Mouse (Mus musculus) E14TG2a.4 (cell line): ENCODE data around the gene Akr1c20.
A peak's percentile ranks its signal among the peaks of the same experiment; 100 is the strongest.

Source experiments
- H3K27me3 ChIP-seq: 2 replicates; pipeline ENCODE4 v1.6.1; 2014; ENCODE audit warnings: low read length, control low read depth; ENCODE audit not compliant: insufficient read depth
- H3K36me3 ChIP-seq: 2 replicates; pipeline ENCODE4 v1.6.1; 2014; ENCODE audit warnings: low read length, control low read depth; ENCODE audit not compliant: insufficient read depth
- H3K4me1 ChIP-seq: replicated peaks from 2 replicates; pipeline ENCODE4 v1.6.1; 2014; ENCODE audit warnings: low read depth, low read length, control low read depth
- H3K4me3 ChIP-seq: replicated peaks from 2 replicates; pipeline ENCODE4 v1.5.1; 2014; ENCODE audit warnings: mild to moderate bottlenecking, low read length
- H3K9me3 ChIP-seq: 2 replicates; pipeline ENCODE4 v1.6.1; 2014; ENCODE audit warnings: low read length, control low read depth
- CTCF ChIP-seq: conservative IDR thresholded peaks from 2 replicates; pipeline ENCODE4 v1.5.1; 2014; ENCODE audit warnings: low read length
- NANOG ChIP-seq: IDR thresholded peaks from 2 replicates; pipeline ENCODE4 v1.6.1; 2014; ENCODE audit warnings: borderline replicate concordance, low read length, mixed read lengths
- POU5F1 ChIP-seq: IDR thresholded peaks from 2 replicates; pipeline ENCODE4 v1.6.1; 2014; ENCODE audit warnings: low read length, borderline replicate concordance

Akr1c20 gene

GRCm38 (mm10) chr13:4523201-4523838 is at the start of gene Akr1c20:
Akr1c20 (minus strand) TSS chr13:4523345.
- Histone ChIP-seq H3K27me3 (no peaks in the 10 kb centered on the region), H3K4me3 (no peak within 1 kb of the TSS), H3K36me3 (no peaks in the 10 kb centered on the region), H3K9me3 (0 out of 2 replicates have a peak, but pooled peaks cover 2% of the 10 kb centered on the region), H3K4me1 (no peaks in the 10 kb centered on the region)
- TF ChIP-seq POU5F1, result no peak
- TF ChIP-seq NANOG, result no peak

- H3K4me1 ChIP-seq, result 0 out of 2 replicates have a peak, but pooled peaks cover 2% of the 10 kb centered on the region
- H3K9me3 ChIP-seq, result peaks cover 31% of the 10 kb centered on the region
- H3K36me3 ChIP-seq, result no peaks in the 10 kb centered on the region
- TF ChIP-seq CTCF, result no peak
- no peak for TF ChIP-seq NANOG
- TF ChIP-seq POU5F1, result no peak
- H3K4me3 ChIP-seq, result no peak overlapping the region
- no peaks in the 10 kb centered on the region for H3K27me3 ChIP-seq
These were observed 42.9 kb upstream of the Akr1c20 start for GRCm38 (mm10) chr13:4565996-4566395.

- peaks cover 38% of the 10 kb centered on the region for H3K9me3 ChIP-seq
- TF ChIP-seq CTCF (no peak), POU5F1 (no peak), NANOG (no peak)
These were observed 37.4 kb upstream of the Akr1c20 start for GRCm38 (mm10) chr13:4560500-4560899.

GRCm38 (mm10) chr13:4559143-4559542 is 36.0 kb upstream of the Akr1c20 start:
- peaks cover 37% of the 10 kb centered on the region for H3K9me3 ChIP-seq
- no peak overlapping the region for H3K4me3 ChIP-seq
- no peaks in the 10 kb centered on the region for H3K36me3 ChIP-seq
- H3K4me1 ChIP-seq, result no peaks in the 10 kb centered on the region
- TF ChIP-seq POU5F1, result peak; percentile 44; the same call in 1 of the 2 replicates
- peak; percentile 60; the same call in 1 of the 2 replicates for TF ChIP-seq NANOG
- no peak for TF ChIP-seq CTCF
- no peaks in the 10 kb centered on the region for H3K27me3 ChIP-seq

More at GRCm38 (mm10) chr13:4560500-4560899, 37.4 kb upstream of the Akr1c20 start:
- H3K27me3 ChIP-seq, result no peaks in the 10 kb centered on the region
- H3K36me3 ChIP-seq, result no peaks in the 10 kb centered on the region
- H3K4me3 ChIP-seq, result no peak overlapping the region
- 0 out of 2 replicates have a peak, but pooled peaks cover under 1% of the 10 kb centered on the region for H3K4me1 ChIP-seq

- Histone ChIP-seq H3K4me3 (no peak overlapping the region), H3K9me3 (0 out of 2 replicates have a peak, but pooled peaks cover 2% of the 10 kb centered on the region), H3K36me3 (no peaks in the 10 kb centered on the region), H3K4me1 (no peaks in the 10 kb centered on the region), H3K27me3 (no peaks in the 10 kb centered on the region)
- no peak for TF ChIP-seq CTCF
- no peak for TF ChIP-seq POU5F1
- TF ChIP-seq NANOG, result no peak
These were observed 8.3 kb downstream of the Akr1c20 start for GRCm38 (mm10) chr13:4514811-4515210.

GRCm38 (mm10) chr13:4467896-4468295 is 55.2 kb downstream of the Akr1c20 start:
- Histone ChIP-seq H3K4me1 (peaks cover 2% of the 10 kb centered on the region; the same call in 1 of the 2 replicates), H3K4me3 (no peak overlapping the region), H3K36me3 (no peaks in the 10 kb centered on the region), H3K9me3 (no peaks in the 10 kb centered on the region), H3K27me3 (no peaks in the 10 kb centered on the region)
- no peak for TF ChIP-seq CTCF
- TF ChIP-seq POU5F1, result no peak
- TF ChIP-seq NANOG, result no peak

- Histone ChIP-seq H3K9me3 (no peaks in the 10 kb centered on the region), H3K36me3 (no peaks in the 10 kb centered on the region), H3K27me3 (no peaks in the 10 kb centered on the region), H3K4me1 (peaks cover 2% of the 10 kb centered on the region; the same call in 1 of the 2 replicates), H3K4me3 (no peak overlapping the region)
- no peak for TF ChIP-seq POU5F1
- no peak for TF ChIP-seq NANOG
- no peak for TF ChIP-seq CTCF
These were observed 57.5 kb downstream of the Akr1c20 start for GRCm38 (mm10) chr13:4465641-4466040.
